Mouse (Mus musculus) kidney, embryonic 14.5 days (tissue): Measurements from ENCODE around the gene Slc25a42. TPM values are rescaled to one million over a fixed set of nuclear protein-coding genes. Genes with fewer than 3 reads are reported as not detected.

Experiments
- ATAC-seq: fragments of 200-750 bp; cut with Nextera tagmentation; 2 replicates; pipeline ENCODE4 v1.8.0; 2017; ENCODE audit warnings: moderate number of reproducible peaks, mild to moderate bottlenecking, moderate TSS enrichment, moderate library complexity; ENCODE audit not compliant: low FRiP score, low TSS enrichment
- H3K27ac ChIP-seq: fragments of 300-500 bp; sonication (generic); 2 replicates; pipeline ENCODE4 v1.5.1; 2014; ENCODE audit warnings: low read depth, mild to moderate bottlenecking, low read length, moderate library complexity, mixed read lengths
- H3K27me3 ChIP-seq: fragments of 300-500 bp; sonication (generic); 2 replicates; pipeline ENCODE4 v1.6.1; 2014; ENCODE audit warnings: mild to moderate bottlenecking, low read length; ENCODE audit not compliant: control insufficient read depth, insufficient read depth
- H3K36me3 ChIP-seq: fragments of 300-500 bp; sonication (generic); 2 replicates; pipeline ENCODE4 v1.6.1; 2014; ENCODE audit warnings: low read length, mixed read lengths; ENCODE audit not compliant: control insufficient read depth, insufficient read depth
- H3K4me1 ChIP-seq: fragments of 300-500 bp; sonication (generic); 2 replicates; pipeline ENCODE4 v1.6.1; 2014; ENCODE audit warnings: low read length, mixed read lengths; ENCODE audit not compliant: control insufficient read depth, insufficient read depth
- H3K4me2 ChIP-seq: fragments of 300-500 bp; sonication (generic); replicated peaks from 2 replicates; pipeline ENCODE4 v1.6.1; 2014; ENCODE audit warnings: low read depth, mild to moderate bottlenecking, low read length
- H3K4me3 ChIP-seq: fragments of 300-500 bp; sonication (generic); 2 replicates; pipeline ENCODE4 v1.5.1; 2014; ENCODE audit warnings: mild to moderate bottlenecking, low read length
- H3K9ac ChIP-seq: fragments of 300-500 bp; sonication (generic); 2 replicates; pipeline ENCODE4 v1.6.1; 2014; ENCODE audit warnings: low read depth, mild to moderate bottlenecking, low read length, moderate library complexity
- H3K9me3 ChIP-seq: fragments of 300-500 bp; sonication (generic); 2 replicates; pipeline ENCODE4 v1.6.1; 2016; ENCODE audit warnings: low read length; ENCODE audit not compliant: control insufficient read depth
- WGBS: fragments of 180-500 bp; shearing (Covaris S2); extraction: QIAGEN DNeasy Blood & Tissue Kit; methylation state at CpG from one replicate; pipeline ENCODE4 v1.1.7; 2014; 5-methylcytosine and 5-hydroxymethylcytosine counted together
- polyA plus RNA-seq: library from polyadenylated mRNA; unstranded; fragments of >200 nt; fragmentation: Nextera tagmentation; extraction: Ambion mirVana; gene quantifications from 2 replicates; pipeline ENCODE4 v1.2.1, GENCODE M21; 2014

Slc25a42 gene
- polyA plus RNA-seq, 1 experiment from 2014 or later: 3.0 TPM

- no peak for ATAC-seq
- Histone ChIP-seq H3K27me3 (no peaks in the 10 kb centered on the region), H3K27ac (no peak overlapping the region), H3K4me3 (no peak overlapping the region), H3K9me3 (no peaks in the 10 kb centered on the region), H3K9ac (no peak overlapping the region), H3K36me3 (no peaks in the 10 kb centered on the region), H3K4me2 (no peak overlapping the region), H3K4me1 (no peaks in the 10 kb centered on the region)
- WGBS: 92% methylated on average over 1 of the region's 1 CpGs
Measured at GRCm38 (mm10) chr8:70157240-70157800, 54.8 kb downstream of the Slc25a42 start.

DNA sequence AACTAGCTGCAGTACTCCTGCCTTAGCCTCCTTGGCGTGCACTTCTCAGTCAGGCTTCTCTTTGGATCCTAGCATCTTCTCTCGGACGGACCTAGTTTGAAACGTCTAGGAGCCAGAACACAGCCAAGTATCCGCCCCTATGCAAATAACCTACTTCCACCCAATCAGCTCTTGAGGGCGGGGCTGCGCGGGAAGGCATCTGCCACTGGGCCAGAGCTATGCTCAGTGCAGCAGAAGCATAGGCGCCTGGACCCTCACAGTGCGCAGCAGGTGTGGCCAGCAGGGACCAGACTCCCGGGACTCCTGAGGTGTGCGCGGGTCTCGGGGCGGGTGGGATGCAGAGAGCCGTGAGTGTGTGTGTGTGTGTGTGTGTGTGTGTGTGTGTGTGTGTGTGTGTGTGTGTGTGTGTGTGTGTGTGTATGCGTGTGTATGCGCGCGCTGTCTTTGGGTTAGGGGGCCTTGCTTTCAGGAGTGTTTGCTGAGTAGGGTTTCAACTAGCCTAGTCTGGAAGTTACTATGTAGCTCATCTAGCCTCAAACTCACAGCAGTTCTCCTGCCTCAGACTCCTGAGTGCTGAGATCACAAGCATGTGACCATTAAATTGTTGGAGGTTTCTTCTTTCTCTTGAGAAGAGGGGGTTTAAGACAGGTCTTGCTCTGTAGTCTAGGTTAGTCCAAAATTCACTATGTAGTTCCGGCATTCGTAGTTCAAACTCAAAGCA, 59.4 kb downstream of the Slc25a42 start:
- Histone ChIP-seq H3K4me3 (no peak overlapping the region), H3K4me2 (no peak overlapping the region; the same call in 1 of the 2 replicates), H3K27me3 (no peaks in the 10 kb centered on the region), H3K27ac (no peak overlapping the region), H3K9ac (no peak overlapping the region), H3K4me1 (peaks cover 4% of the 10 kb centered on the region; the same call in 1 of the 2 replicates), H3K9me3 (no peaks in the 10 kb centered on the region), H3K36me3 (no peaks in the 10 kb centered on the region)
- 13% methylated on average over 22 of the region's 22 CpGs for WGBS
- ATAC-seq: peak; percentile 95

DNA sequence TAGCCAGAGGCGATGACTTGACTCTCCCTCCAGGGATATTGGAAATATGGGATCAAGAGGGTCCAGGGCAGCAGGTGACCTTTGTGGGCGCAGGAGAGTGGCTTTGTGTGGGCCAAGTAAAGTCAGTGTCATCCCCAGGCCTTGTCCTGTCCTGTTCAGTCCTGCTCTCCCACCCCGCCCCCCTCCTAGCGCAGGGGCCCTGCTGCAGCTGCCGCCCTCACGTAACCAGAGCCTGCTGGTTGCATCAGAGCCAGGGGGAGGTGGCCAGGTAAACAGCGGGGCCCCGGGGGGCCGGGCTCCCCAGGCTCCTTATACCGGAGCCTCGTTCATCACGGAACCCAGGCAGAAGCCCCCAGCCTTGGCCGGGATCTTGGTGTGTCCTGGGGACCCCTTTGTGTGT, 61.9 kb downstream of the Slc25a42 start:
- Histone ChIP-seq H3K4me3 (no peak overlapping the region), H3K4me2 (no peak overlapping the region), H3K27me3 (no peaks in the 10 kb centered on the region), H3K27ac (no peak overlapping the region), H3K9ac (no peak overlapping the region), H3K4me1 (peaks cover 4% of the 10 kb centered on the region; the same call in 1 of the 2 replicates), H3K36me3 (peaks cover 17% of the 10 kb centered on the region), H3K9me3 (no peaks in the 10 kb centered on the region)
- WGBS: 12% methylated on average over 13 of the region's 13 CpGs
- ATAC-seq: peak; percentile 34

GRCm38 (mm10) chr8:70147678-70148607, 64.2 kb downstream of the Slc25a42 start:
- Histone ChIP-seq H3K4me2 (no peak overlapping the region), H3K27me3 (no peaks in the 10 kb centered on the region), H3K9ac (no peak overlapping the region), H3K27ac (no peak overlapping the region), H3K36me3 (peaks cover 29% of the 10 kb centered on the region), H3K9me3 (no peaks in the 10 kb centered on the region), H3K4me3 (no peak overlapping the region), H3K4me1 (peaks cover 4% of the 10 kb centered on the region; the same call in 1 of the 2 replicates)
- WGBS: 80% methylated on average over 7 of the region's 7 CpGs
- ATAC-seq: no peak

DNA sequence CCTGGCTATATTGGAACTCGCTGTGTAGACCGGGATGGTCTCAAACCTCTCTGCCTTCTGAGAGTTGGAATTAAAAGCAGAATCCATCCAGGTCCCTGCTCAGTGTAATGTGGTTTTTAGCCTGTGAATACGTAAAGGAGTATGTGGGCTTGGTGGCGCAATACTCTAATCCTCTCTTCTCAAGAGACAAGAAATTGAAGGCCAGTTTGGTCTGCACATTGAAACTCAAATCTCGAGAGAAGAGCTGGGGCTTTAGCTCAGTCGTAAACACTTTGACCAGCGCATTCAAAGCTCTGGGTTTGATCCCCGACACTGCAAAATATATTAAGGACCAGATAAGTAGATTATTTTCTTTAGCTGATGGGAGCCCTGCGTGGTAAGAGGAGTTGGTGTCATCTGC, 72.1 kb downstream of the Slc25a42 start:
- Histone ChIP-seq H3K36me3 (peaks cover 32% of the 10 kb centered on the region), H3K27ac (peak overlapping the region; percentile 62; the same call in 1 of the 2 replicates), H3K9ac (peak overlapping the region; percentile 70), H3K4me2 (peak overlapping the region; percentile 71), H3K4me1 (peaks cover 18% of the 10 kb centered on the region), H3K9me3 (no peaks in the 10 kb centered on the region), H3K27me3 (no peaks in the 10 kb centered on the region), H3K4me3 (peak overlapping the region; percentile 87)
- WGBS: 5% methylated on average over 9 of the region's 9 CpGs
- ATAC-seq: no peak

DNA sequence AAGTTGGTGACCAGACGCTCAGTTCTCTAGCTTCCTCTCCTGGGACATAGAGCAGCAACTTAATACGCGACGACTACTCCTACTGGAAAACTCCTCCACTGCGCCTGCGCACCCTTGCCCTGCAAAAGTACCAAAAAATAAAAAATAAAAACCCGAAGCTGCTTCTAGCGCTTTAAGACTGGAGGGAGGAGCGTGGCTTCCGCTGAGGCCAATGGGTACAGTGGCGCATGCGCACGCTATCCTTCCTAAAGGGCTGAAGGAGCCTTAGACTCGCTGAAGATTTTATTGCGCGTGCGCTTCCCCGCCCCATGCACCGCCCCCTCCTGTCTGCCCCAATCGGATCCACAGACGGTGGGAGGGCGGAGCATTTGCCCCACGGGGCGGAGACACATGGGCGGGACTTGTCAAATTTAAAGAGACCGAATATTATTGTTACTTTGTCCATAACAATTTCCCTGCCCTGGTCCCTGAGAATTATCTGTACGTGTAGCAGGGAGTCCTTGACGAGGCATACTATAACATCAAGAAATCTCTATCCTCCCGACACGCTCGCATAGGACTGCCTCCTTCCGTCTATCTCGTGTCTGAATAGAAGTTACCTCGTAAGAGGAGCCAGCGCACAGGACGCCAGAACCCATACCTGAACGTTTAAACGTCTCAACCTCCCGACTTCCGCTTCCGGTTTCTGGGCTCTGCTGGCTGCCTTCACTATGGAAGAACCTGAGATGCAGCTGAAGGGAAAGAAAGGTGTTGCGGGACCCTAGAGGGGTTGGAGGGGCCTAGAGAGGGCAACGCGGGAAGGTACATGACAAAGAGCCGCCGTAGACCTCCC, 72.9 kb downstream of the Slc25a42 start, which contains the start of the genes Rfxank, Borcs8 and Mef2b:
Gene Rfxank, minus strand, starts transcription at position 129 of the 832 bp plus-strand sequence.
Gene Borcs8, plus strand, starts transcription at position 474 of the 832 bp plus-strand sequence.
Gene Mef2b, plus strand, starts transcription at position 686 of the 832 bp plus-strand sequence.
- Histone ChIP-seq H3K4me2 (peak within 1 kb of the TSS; percentile 71), H3K9ac (peak within 1 kb of the TSS; percentile 71), H3K4me1 (peaks cover 18% of the 10 kb centered on the region), H3K27ac (peak within 1 kb of the TSS; percentile 77), H3K9me3 (no peaks in the 10 kb centered on the region), H3K4me3 (peak within 1 kb of the TSS; percentile 87), H3K36me3 (peaks cover 35% of the 10 kb centered on the region), H3K27me3 (no peaks in the 10 kb centered on the region)
- WGBS: under 1% methylated on average over 46 of the region's 46 CpGs
- peak; percentile 99 for ATAC-seq

- no peak for ATAC-seq
- 86% methylated on average over 4 of the region's 4 CpGs for WGBS
- peak overlapping the region; percentile 87 for H3K4me3 ChIP-seq
- H3K9me3 ChIP-seq: no peaks in the 10 kb centered on the region
- H3K36me3 ChIP-seq: peaks cover 37% of the 10 kb centered on the region
- H3K9ac ChIP-seq: 0 out of 2 replicates have a peak overlapping the region, but pooled peaks have one; percentile 71
- no peaks in the 10 kb centered on the region for H3K27me3 ChIP-seq
- H3K4me1 ChIP-seq: peaks cover 18% of the 10 kb centered on the region
- H3K4me2 ChIP-seq: peak overlapping the region; percentile 66
- no peak overlapping the region for H3K27ac ChIP-seq
Measured at GRCm38 (mm10) chr8:70137890-70138289, 74.2 kb downstream of the Slc25a42 start.

DNA sequence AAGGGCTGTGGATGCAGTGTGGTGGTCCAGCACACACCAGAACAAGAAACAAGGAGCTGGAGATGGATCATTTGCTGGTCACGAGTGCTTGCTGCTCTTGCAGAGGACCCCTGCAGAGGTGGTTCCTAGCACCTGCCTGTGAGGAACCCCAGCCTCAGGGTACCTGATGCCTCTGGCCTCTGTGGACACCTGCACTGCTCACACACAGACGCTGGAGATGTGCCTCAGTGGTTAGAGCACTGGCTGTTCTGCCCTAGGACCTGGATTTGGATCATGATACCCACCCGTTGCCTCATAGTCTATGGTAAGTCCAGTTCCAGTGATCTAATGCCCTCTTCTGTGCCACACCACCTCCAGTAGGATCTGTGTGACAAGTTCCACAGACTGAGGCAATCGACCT, 75.5 kb downstream of the Slc25a42 start:
- Histone ChIP-seq H3K4me3 (no peak overlapping the region), H3K9ac (no peak overlapping the region), H3K4me2 (no peak overlapping the region), H3K9me3 (no peaks in the 10 kb centered on the region), H3K4me1 (peaks cover 23% of the 10 kb centered on the region), H3K27ac (no peak overlapping the region), H3K36me3 (peaks cover 37% of the 10 kb centered on the region), H3K27me3 (no peaks in the 10 kb centered on the region)
- 83% methylated on average over 4 of the region's 4 CpGs for WGBS
- ATAC-seq: no peak
